Mouse (Mus musculus): Measurements from ENCODE around the gene Cd55. TPM values are rescaled to one million over a fixed set of nuclear protein-coding genes. Genes with fewer than 3 reads are reported as not detected.
A peak's percentile ranks its signal among the peaks of the same experiment; 100 is the strongest.

Cd55 gene
- polyA plus RNA-seq, 1 experiment: 20.3 TPM

DNA sequence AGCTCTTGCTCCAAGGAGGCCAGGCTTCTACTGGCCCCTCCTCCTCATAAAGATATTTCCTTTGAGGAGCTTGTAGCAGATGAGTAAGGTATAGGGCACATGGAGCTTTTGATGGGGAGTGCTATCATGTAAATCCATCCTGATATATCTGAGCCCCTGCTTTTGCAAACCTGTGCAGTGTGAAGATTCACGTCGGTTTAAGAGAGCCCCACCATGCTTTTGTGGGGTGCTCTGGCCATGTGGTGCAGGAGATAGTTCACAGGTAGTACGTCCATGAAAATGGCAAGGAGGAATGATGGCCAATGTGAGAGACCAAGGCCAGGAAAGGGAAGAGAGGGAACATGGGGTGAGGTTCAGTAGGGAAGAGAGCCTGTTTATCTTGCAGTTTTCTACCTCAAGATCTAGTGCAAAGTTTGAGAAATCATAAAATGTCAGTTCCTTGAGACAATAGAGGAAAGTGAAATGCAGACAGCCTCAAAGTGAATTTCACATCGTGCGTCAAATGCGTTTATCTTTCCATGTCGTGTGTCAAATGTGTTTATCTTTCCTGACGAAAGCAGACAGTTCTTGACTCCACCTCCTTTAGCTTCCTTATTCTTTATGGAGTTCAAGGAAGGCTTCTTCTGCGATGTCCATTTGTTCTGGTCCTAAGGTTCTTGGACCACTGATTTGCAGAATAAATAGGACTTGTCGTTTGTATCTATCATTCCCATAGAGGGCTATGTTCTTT is 24.4 kb upstream of the Cd55 start:
- H3K4me3 ChIP-seq (replicated peaks; ENCODE audit: control insufficient read depth, low read depth, low read length): no peak overlapping the region
- 65% methylated on average over 10 of the region's 10 CpGs for WGBS
- H3K4me1 ChIP-seq (ENCODE audit: control insufficient read depth, insufficient read depth, low read length): no peaks in the 10 kb centered on the region
- H3K27ac ChIP-seq (ENCODE audit: control insufficient read depth, insufficient read depth, low read depth, low read length, poor library complexity): no peak overlapping the region
- TF ChIP-seq CTCF (IDR thresholded peaks at IDR 0.05; ENCODE audit: control insufficient read depth, insufficient read depth, low read length) (no peak), POLR2A (IDR thresholded peaks at IDR 0.05; ENCODE audit: borderline replicate concordance, control insufficient read depth, low read depth, low read length) (no peak)

DNA sequence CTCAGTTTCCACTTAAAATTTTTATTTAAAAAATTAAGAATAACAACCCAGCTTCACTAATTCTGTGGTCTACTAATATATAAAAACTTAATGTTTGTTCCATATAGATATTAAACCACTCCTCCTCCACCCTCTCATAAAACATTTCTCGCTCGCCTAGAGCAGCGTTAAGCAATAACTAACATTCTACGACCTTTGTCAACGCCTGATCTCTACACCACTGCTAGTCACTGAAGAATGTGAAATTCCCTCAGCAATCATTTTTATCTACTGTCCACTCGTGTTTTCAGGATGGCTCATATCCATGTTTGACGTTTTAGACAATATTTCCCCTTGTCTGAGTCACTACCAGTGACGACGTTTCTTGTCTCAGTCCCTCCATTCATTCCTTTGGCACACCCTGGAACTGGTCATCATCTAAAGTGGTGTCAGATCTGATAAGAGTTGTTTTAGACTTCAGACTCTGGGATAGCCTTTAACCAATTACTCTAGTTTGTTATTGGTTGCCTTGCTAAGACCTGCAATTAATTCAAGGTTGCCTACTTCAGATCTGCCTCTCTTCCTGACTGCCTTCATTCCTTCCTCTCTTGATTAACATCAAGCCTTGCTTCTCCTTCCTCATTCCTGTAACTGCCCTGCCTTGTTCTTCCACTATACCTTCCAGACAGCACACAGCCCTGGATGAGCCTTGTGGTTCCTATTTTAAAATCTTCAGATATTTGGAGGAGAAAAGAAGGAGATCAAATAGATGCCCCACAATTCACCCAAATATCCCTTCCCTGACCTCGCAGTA is 23.5 kb upstream of the Cd55 start:
- TF ChIP-seq POLR2A (IDR thresholded peaks at IDR 0.05; ENCODE audit: borderline replicate concordance, control insufficient read depth, low read depth, low read length) (no peak), CTCF (IDR thresholded peaks at IDR 0.05; ENCODE audit: control insufficient read depth, insufficient read depth, low read length) (no peak)
- no peak overlapping the region for H3K4me3 ChIP-seq (replicated peaks; ENCODE audit: control insufficient read depth, low read depth, low read length)
- no peaks in the 10 kb centered on the region for H3K4me1 ChIP-seq (ENCODE audit: control insufficient read depth, insufficient read depth, low read length)
- H3K27ac ChIP-seq (ENCODE audit: control insufficient read depth, insufficient read depth, low read depth, low read length, poor library complexity): no peak overlapping the region
- WGBS: 79% methylated on average over 10 of the region's 10 CpGs

DNA sequence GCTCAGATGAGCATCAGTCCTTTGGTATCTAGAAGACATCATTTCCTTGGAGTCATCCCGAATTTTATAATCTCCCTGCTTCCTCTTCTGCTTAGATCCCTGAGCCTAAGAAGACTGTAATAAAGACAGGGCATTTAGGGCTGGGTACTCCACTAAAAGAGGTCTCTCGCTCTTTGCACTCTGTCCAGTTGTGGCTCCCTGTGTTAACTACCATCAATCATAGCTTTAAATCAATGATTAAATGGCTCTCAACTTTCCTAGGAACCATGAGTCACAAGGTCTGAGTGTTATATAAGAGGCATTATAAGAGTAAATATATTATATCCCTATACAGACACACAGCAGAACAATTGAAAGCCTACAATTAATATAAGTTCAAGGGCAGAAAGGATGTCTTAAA is 22.8 kb upstream of the Cd55 start:
- 65% methylated on average over 2 of the region's 2 CpGs for WGBS
- Histone ChIP-seq H3K27ac (ENCODE audit: control insufficient read depth, insufficient read depth, low read depth, low read length, poor library complexity) (no peak overlapping the region), H3K4me3 (replicated peaks; ENCODE audit: control insufficient read depth, low read depth, low read length) (no peak overlapping the region), H3K4me1 (ENCODE audit: control insufficient read depth, insufficient read depth, low read length) (no peaks in the 10 kb centered on the region)
- TF ChIP-seq POLR2A (IDR thresholded peaks at IDR 0.05; ENCODE audit: borderline replicate concordance, control insufficient read depth, low read depth, low read length) (no peak), CTCF (IDR thresholded peaks at IDR 0.05; ENCODE audit: control insufficient read depth, insufficient read depth, low read length) (no peak)

DNA sequence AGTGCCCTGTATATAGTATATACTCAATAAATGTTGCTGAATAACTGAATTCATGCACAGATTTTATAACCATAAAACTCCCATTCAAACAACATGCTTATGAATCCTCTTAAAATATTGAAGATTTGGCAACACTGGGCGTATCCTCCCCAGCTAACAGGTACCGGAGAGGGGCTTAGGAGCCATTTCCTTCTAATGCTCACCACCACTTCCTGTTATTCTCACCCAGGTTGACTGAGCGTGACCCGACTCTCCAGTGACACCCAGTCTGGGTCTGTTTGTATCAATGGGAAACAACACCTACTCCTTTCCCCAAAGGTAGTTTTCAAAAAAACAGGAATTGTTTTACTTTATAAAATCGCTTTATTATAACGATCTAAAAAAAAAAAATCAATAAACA is 12.4 kb upstream of the Cd55 start:
- WGBS: 18% methylated on average over 6 of the region's 6 CpGs
- TF ChIP-seq CTCF (IDR thresholded peaks at IDR 0.05; ENCODE audit: control insufficient read depth, insufficient read depth, low read length) (no peak), POLR2A (IDR thresholded peaks at IDR 0.05; ENCODE audit: borderline replicate concordance, control insufficient read depth, low read depth, low read length) (no peak)
- H3K4me1 ChIP-seq (ENCODE audit: control insufficient read depth, insufficient read depth, low read length): peaks cover 4% of the 10 kb centered on the region; the same call in 1 of the 2 replicates

DNA sequence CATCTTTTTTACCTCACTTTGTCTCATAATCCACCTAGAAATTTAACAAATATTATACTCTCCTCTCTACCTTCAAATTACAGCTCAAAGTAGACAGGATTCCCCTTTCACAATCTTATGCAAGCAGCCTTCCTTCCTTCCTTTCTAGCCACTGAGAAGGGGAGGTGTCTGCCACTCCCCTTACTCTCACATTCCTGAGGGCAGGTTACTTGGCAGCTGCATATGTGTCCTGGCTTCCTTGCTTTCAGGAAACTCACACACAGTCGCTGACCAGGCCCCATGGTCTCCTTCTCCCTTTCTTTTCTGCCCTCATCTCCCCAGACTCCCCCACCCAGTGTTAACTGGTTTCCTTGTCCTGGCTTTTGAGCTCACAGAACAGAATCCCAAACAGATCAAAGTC is 11.7 kb upstream of the Cd55 start:
- H3K27ac ChIP-seq (ENCODE audit: control insufficient read depth, insufficient read depth, low read depth, low read length, poor library complexity): peak overlapping the region; percentile 65
- TF ChIP-seq CTCF (IDR thresholded peaks at IDR 0.05; ENCODE audit: control insufficient read depth, insufficient read depth, low read length): no peak
- no peak for TF ChIP-seq POLR2A (IDR thresholded peaks at IDR 0.05; ENCODE audit: borderline replicate concordance, control insufficient read depth, low read depth, low read length)
- H3K4me1 ChIP-seq (ENCODE audit: control insufficient read depth, insufficient read depth, low read length): peaks cover 4% of the 10 kb centered on the region; the same call in 1 of the 2 replicates
- 3% methylated on average over 1 of the region's 1 CpGs for WGBS
- no peak overlapping the region for H3K4me3 ChIP-seq (replicated peaks; ENCODE audit: control insufficient read depth, low read depth, low read length)

More for the DNA sequence above, 12.4 kb upstream of the Cd55 start:
- Histone ChIP-seq H3K27ac (ENCODE audit: control insufficient read depth, insufficient read depth, low read depth, low read length, poor library complexity) (no peak overlapping the region), H3K4me3 (replicated peaks; ENCODE audit: control insufficient read depth, low read depth, low read length) (no peak overlapping the region)

DNA sequence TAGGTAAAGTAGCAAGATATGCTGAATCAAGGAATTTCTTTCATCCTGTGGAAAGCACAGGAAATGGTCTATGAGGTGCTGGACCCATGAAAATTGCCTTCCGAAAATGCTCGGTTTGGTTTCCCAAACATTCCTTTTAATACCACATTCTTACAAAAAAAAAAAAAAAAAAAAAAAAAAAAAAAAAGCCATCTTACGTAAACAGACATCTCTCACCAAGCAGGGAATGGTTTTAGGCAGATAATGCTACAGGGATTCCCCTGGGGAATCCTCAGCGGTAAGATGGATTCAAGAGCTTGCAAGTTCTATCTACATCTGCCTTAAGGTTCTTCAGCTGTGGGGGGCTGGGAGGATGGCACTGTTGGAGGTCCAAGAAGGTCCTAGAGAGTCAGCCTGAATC is 7.5 kb upstream of the Cd55 start:
- Histone ChIP-seq H3K4me3 (replicated peaks; ENCODE audit: control insufficient read depth, low read depth, low read length) (no peak overlapping the region), H3K27ac (ENCODE audit: control insufficient read depth, insufficient read depth, low read depth, low read length, poor library complexity) (no peak overlapping the region), H3K4me1 (ENCODE audit: control insufficient read depth, insufficient read depth, low read length) (peaks cover 2% of the 10 kb centered on the region; the same call in 1 of the 2 replicates)
- TF ChIP-seq POLR2A (IDR thresholded peaks at IDR 0.05; ENCODE audit: borderline replicate concordance, control insufficient read depth, low read depth, low read length) (no peak), CTCF (IDR thresholded peaks at IDR 0.05; ENCODE audit: control insufficient read depth, insufficient read depth, low read length) (no peak)
- 83% methylated on average over 4 of the region's 4 CpGs for WGBS

DNA sequence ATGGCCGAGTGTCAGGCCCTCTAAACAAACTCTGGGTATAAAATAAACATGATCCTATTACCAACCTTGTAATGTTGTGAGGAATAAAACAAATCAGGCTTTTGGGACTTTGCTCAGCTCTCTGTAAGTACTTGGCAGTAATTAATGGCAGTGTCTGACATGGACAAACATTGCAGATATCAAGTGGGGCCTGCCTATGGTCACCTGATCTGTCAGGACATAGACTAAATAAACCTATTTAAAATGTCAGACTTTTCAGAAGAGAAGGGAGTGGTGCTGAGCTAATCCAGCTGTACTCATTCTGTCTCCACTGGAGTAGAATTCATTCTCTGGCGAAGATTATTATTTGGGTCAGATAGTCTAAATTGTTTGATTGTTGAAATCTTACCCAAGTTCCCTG is 4.9 kb upstream of the Cd55 start:
- no peak overlapping the region for H3K4me3 ChIP-seq (replicated peaks; ENCODE audit: control insufficient read depth, low read depth, low read length)
- 72% methylated on average over 2 of the region's 2 CpGs for WGBS
- H3K27ac ChIP-seq (ENCODE audit: control insufficient read depth, insufficient read depth, low read depth, low read length, poor library complexity): no peak overlapping the region
- H3K4me1 ChIP-seq (ENCODE audit: control insufficient read depth, insufficient read depth, low read length): peaks cover under 1% of the 10 kb centered on the region; the same call in 1 of the 2 replicates
- TF ChIP-seq POLR2A (IDR thresholded peaks at IDR 0.05; ENCODE audit: borderline replicate concordance, control insufficient read depth, low read depth, low read length) (no peak), CTCF (IDR thresholded peaks at IDR 0.05; ENCODE audit: control insufficient read depth, insufficient read depth, low read length) (no peak)

DNA sequence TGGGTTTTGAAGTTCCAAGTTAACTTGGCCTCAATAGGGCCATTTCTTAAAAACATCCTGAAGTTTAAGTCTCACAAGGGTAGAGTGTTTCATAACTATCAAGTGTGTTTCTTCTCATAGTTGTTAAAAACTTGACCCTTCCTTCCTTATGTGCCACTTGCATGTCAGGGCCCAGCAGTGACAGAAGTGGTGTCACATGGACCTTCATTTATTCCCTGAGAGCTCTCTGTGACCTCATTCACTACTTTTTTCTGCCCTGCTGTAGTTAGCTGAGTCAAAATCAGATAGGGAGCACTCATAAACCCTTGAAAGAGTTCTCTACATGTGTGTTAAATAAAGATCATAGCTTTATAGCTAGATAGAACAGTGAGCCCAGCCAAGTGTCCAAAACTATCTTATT is 1.6 kb upstream of the Cd55 start:
- Histone ChIP-seq H3K4me3 (replicated peaks; ENCODE audit: control insufficient read depth, low read depth, low read length) (no peak overlapping the region), H3K4me1 (ENCODE audit: control insufficient read depth, insufficient read depth, low read length) (no peaks in the 10 kb centered on the region; the same call in 1 of the 2 replicates), H3K27ac (ENCODE audit: control insufficient read depth, insufficient read depth, low read depth, low read length, poor library complexity) (no peak overlapping the region)
- no peak for TF ChIP-seq POLR2A (IDR thresholded peaks at IDR 0.05; ENCODE audit: borderline replicate concordance, control insufficient read depth, low read depth, low read length)
- TF ChIP-seq CTCF (IDR thresholded peaks at IDR 0.05; ENCODE audit: control insufficient read depth, insufficient read depth, low read length): no peak

Measured in bone marrow, adult 2 months (tissue).